Mouse (Mus musculus): ENCODE measurements around the gene Il2.

Gene Il2

DNA sequence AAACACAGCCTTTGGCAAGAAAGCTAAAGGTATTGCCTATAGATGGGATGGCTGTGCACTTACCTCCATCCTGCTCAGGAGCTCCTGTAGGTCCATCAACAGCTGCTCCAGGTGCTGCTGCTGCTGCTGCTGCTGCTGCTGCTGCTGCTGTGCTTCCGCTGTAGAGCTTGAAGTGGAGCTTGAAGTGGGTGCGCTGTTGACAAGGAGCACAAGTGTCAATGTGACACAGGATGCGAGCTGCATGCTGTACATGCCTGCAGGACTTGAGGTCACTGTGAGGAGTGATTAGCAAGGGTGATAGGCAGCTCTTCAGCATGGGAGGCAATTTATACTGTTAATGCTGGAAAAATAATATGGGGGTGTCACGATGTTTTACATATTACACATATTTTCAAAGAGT, at the start of gene Il2:
Gene Il2 (minus strand): TSS at position 305 of the 400 bp plus-strand sequence.
- no peak for DNase-seq (ENCODE audit: low read depth)

- no peak for DNase-seq (ENCODE audit: low read depth)
These were observed 49.2 kb upstream of the Il2 start for GRCm38 (mm10) chr3:37174711-37175572.

DNA sequence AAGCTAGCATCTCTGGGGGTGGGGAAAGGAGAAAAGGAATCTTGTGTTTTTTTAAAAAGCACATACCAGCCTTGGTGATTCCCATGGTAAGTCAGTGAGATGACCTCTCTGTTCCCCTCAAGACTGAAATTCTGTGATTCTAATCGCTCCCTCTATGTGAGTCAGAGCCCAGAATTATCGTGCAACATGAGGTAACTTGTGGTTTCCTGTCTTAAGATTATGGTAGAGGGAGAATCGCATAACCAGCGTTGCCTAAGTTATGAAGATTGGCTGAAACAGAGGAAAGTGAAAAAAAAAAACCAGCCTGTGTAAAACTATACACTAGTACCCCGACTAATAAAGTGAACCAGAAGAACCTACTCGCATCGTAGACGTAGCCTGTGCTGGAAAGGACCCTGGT, 47.5 kb upstream of the Il2 start:
- peak; percentile 93 for DNase-seq (ENCODE audit: low read depth)

DNA sequence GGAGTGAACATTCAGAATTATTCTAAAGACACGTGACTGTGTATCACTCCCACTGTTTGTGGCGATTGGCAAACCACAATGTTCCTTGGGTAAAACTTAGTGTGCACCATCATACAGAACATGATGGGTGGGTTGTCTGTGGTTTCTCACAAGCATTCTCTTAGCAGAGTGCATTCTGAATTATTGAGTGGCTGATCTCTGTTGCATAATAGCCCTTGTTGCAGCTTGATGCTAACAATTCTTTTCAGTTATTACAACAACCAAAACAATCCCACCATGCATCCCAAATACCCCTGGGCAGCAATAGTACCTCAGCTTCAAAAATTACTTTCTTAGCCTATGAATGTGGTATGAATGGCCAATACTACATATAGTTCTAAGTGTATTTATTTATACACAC, 43.5 kb upstream of the Il2 start:
- DNase-seq (ENCODE audit: low read depth) = peak; percentile 10

GRCm38 (mm10) chr3:37161096-37161495, 35.3 kb upstream of the Il2 start:
- no peak for DNase-seq (ENCODE audit: low read depth)

DNA sequence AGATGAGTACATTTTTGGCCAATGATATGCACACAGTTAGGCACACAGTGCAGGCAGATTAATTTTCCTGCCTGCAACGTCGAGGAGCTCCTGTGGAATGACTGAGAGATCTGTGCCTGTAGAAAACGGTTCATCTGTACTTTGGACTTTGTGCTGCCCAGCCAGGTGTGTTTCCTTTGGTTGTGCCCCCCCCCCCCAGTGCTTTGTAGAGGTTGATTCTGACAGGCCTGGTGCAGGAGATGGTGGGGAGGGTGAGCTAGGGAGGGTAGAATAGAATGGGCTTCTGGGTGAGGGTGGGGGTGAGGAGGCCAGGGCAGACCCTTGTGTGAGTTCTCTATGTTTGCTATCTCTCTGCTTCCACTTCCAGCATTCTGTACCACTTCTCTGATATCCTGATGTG, 32.5 kb upstream of the Il2 start:
- DNase-seq (ENCODE audit: low read depth) = no peak

- peak; percentile 8 for DNase-seq (ENCODE audit: low read depth)
These were observed 31.3 kb upstream of the Il2 start for GRCm38 (mm10) chr3:37157082-37157481.

DNA sequence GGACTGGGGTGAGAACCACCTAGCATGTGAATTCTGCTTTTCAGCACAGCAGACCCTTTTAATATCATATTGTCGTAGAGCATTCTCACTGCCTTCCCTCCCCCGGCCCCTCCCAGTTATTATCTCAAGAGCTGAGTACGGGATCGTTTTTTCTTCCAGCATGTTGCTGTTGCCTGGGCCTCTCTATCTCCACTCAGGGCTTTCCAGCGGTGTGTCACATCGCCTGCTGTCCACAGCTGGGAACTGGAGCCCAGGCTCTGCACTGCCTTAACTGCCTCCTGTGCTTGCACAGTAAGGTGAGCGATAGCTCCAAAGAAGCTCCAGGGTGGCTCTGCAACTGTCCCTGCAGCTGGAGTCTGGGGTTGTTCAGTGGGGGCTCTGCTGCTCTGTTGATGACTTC, 28.6 kb upstream of the Il2 start:
- no peak for DNase-seq (ENCODE audit: low read depth)

GRCm38 (mm10) chr3:37153004-37153403, 27.2 kb upstream of the Il2 start:
- peak; percentile 26 for DNase-seq (ENCODE audit: low read depth)

- no peak for DNase-seq (ENCODE audit: low read depth)
These were observed 26.5 kb upstream of the Il2 start for GRCm38 (mm10) chr3:37152274-37152673.

DNA sequence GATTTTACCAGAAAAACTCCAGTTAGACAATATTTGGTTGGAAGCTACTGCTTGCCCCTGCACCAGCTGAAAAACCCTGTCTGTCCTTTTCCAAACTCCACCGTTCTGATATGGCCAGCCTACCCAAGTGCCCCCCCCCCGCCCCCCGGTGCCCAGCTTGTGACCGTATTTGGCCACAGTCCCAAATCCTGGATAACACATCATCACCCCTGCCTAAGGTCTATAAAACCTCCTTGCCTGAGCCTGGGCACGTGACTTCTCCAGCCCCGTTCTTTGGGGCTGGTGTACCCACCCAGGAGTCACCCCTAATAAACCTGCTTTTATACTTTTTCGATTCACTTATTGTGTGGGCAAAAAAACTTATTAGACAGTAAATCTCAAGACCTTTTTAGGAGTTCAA, 21.1 kb upstream of the Il2 start:
- DNase-seq (ENCODE audit: low read depth) = no peak

DNA sequence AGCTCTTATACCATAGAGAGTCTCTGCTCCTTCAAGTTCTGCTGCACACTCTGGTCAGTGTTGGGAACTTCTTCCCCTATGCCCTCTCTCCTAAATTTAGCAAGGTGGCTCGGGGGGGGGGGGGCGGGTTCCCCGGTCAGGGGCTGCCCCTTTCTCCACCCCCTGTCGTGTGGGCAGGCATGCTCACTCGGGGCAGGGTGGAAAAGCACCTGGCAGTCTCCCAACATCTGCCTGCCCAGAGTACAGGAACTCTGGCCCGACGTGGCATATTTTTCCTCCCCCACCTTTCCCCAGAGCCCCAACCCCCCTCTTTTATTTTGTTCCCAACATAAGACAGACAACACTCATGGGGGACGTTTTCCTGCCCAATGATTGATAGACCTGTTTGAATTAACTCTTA, 20.6 kb upstream of the Il2 start:
- DNase-seq (ENCODE audit: low read depth) = no peak

DNA sequence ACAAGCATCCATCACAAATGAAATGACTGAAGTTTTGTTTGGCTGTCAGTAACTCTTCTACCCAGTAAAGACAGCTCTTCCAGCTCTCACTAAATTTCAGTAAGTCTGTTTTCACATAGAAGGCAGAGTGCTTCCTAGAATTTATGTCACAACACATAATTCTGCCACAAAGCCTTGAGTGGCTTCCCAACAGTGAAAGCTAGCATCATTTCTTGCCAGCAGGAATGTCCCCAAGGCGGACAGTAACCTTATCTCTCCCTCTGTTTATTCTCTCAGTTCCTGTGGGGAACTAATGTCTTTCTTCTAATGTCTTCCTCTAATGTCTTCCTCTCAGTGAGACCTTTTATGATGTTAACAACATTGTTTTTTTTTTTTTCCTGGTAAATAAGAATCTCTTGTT, 19.2 kb upstream of the Il2 start:
- no peak for DNase-seq (ENCODE audit: low read depth)

DNA sequence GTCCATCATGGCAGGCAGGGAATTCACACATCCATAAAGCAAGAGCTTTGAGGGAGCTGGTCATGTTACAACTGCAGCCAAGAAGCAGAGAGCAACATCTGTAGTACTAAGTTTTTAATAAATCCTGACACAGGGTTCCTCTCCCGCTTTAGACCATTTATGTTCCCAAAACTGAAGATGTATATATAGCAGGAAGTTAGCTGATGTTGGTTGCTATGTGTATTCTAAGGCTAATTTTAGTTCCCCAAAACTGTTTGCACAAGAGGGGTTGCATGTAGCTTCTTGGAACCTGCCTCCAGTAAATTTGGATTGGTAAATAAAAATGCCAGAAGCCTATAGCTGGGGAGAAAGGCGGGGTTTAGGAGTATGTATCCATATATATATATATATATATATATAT, 16.1 kb upstream of the Il2 start:
- DNase-seq (ENCODE audit: low read depth) = no peak

- DNase-seq (ENCODE audit: low read depth) = no peak
These were observed 14.6 kb upstream of the Il2 start for GRCm38 (mm10) chr3:37140168-37140906.

DNA sequence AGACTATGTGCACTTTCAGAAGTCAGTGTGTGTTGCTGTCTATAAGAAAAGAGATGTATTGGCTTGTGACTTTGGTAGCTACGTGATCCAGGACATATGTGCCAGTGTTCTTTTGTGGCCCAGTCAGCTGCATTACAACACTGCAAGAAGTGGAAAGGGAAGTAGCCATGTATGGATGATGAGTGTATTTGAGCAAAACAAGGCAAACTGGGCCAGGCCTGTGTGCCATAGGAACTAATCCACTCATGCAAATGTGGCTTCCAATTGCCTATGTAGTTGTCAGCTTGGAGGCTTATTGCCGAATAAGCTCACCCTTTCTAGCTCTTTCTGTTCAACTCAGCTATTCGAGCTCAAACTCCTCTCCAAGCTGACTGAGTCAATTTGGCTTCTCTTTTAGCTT, 13.4 kb upstream of the Il2 start:
- DNase-seq (ENCODE audit: low read depth) = no peak

DNA sequence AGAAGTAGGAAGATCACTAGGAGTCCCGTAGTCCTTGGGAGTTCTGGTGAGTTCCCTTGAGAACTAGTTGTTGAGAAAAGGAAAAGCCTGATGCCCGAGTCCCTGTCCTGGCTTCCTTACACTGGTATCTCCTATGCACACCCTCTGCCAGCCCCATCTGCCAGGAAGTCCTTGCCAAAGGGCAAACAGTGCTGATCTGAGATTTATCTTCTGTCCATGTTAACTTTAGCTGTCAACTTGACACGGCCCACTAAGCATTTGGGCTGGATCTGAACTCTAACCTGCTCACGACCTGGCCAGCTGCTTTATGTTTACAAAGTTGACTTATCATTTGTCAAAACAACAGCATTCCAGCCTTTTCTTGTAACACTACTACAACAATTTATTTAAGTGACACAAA, 11.5 kb upstream of the Il2 start:
- DNase-seq (ENCODE audit: low read depth) = no peak

DNA sequence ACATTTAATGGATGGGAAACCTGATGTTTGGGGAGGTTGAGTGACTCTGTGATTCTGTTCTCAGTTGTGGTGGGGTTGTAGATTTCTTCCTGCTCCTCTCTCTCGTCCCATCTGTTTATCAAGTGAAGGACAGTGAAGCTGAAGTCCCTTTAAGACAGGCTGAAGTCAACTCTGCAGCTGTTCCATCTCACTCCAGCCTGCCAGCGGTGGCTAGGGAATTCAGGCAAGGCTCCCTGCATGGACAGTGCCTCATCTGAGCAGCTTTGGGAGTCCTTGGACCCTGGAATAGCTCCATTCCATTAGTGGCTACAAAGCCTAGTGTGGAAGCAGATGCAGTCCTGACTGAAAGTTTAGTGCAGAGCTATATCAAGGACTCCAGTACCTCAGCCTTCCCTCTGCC, 3.3 kb upstream of the Il2 start:
- DNase-seq (ENCODE audit: low read depth) = no peak

GRCm38 (mm10) chr3:37128269-37128668, 2.5 kb upstream of the Il2 start:
- peak; percentile 79 for DNase-seq (ENCODE audit: low read depth)

DNA sequence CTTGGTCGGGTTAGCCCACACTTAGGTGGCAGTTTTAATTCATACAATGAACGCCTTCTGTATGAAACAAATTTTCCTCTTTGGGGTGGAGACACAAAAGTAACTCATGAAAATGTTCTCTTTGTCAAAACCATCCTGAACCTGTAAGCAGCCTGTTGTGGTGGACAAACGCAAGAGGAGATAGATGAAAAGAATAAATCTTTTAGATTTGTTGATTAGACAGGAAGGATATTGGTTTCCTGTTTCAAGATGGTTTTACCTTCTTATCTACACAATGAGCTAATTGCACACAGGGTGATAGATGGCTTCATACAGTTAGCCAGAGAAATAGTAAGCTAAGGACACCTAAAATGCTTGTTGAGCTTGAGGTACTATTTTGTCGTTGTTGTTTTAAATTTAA, 403 bp upstream of the Il2 start:
- peak; percentile 10 for DNase-seq (ENCODE audit: low read depth)

DNA sequence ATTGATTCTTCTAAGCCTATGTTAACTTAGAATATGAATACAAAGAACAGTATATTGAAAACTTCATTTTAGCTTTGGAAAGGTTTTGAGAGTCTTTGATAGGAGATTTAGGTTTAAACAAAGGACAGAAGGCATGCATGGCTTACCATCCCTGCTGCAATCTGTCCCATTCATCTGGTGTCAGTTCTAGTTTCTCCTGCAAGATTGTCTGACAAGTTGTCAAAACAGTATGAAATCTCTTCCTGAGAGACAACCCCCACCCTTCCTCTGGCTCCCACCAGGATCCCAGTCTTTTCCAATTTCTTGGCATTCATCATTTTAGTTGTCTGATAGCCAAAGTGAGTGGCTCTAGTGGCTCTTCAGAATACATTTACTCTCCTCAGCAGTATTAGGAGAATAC, 35.0 kb downstream of the Il2 start:
- no peak for DNase-seq (ENCODE audit: low read depth)

DNA sequence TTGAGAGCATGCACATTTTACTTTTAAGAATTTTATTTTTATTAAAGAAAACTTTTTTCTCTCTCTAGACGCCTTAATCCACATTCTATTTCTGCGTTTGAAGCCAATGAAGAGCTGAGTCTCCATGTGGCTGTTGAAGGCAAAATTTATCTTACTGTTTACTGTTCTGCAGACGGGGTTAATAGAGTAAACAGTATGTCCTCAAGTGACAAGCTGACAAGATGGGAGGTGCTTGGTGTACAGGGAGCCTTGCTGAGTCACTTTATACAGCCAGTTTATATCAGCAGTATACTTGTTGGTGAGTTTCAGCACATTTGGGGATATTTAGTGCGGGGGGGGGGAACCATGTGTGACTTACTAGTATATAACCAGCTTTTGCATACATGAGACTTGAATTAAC, 40.9 kb downstream of the Il2 start:
- no peak for DNase-seq (ENCODE audit: low read depth)

DNA sequence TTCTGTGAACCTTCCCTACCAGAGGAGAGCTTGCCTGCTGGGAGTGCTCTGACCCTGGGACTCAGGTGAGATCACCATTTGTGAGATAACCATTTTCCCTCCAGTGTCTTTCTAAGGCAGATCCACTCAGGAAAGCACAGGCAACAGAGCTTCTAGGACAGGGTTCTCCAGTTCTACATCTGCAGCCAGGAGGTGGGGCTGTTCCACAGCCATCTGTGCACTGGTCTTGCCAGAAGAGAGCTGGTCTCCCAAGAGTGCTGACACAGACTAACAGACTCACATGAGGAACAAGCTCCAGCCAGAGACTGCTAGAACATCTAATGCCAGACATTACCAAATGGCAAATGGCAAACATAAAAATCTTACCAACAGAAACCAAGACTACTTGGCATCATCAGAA, 52.5 kb downstream of the Il2 start:
- peak; percentile 32 for DNase-seq (ENCODE audit: low read depth)
